Mouse (Mus musculus) adrenal gland, postnatal 14 days (tissue): ENCODE measurements at regions not wholly inside any gene's neighbourhood (a gene's known extent, or its start where the extent isn't known, plus 50 kb on each side); places are given as distances from the start of the nearest gene placed in this dataset.

Experiments
- DNase-seq: peaks from one replicate; pipeline ENCODE4 v3.0.0; 2021; ENCODE audit warnings: mixed read lengths

DNA sequence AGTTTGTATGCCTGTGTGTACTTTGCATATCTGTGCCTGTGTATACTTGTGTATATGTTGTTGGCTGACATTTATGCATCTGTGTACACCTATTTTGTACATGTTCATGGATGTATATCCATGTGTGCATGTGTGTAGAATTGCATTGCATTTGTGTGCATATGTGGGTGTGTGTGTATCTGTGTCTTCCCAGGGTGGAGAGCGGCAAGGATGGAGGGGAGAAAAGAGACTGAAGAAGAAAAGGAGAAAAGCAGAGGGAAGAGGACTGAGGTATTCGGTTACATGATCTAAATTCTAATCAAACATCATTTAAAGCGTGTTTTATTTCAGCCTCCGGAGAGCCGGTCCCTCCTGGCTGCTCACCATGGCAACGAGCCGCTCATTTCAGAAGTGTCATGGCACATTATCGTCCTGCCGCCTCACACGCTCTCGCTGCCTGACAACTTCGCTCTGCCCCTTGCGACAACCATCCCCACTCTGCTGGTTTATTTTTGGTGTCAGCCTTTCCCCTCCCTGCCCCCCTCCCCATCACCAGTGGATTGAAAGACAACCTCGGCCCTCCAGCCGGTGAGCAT, 58.6 kb downstream of the Mrm1 start:
- no peak for DNase-seq

DNA sequence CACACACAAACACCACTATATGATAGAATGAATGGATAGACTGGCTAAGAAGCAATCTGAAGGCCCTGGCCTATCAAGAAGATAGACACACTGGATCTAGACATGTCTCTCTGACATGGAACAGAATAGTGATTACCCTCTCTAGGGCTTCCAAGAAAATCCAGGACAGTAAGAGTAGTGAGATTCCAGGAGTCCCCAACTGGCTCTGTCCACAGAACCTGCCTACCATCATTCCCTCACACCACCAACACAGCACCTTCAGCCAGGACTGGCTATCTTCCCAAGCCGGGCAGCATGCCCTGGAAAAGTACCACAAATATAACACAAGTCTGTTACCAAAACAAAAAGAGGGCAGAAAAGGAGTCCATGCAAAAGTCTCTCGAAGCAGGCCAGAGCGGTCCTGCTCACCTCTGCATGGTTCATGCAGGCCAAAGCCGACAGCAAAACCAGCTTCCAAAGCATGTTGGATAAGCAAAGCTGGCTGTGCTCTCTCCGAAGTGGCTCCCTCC, 59.8 kb downstream of the Mrm1 start:
- peak; percentile 60 for DNase-seq

DNA sequence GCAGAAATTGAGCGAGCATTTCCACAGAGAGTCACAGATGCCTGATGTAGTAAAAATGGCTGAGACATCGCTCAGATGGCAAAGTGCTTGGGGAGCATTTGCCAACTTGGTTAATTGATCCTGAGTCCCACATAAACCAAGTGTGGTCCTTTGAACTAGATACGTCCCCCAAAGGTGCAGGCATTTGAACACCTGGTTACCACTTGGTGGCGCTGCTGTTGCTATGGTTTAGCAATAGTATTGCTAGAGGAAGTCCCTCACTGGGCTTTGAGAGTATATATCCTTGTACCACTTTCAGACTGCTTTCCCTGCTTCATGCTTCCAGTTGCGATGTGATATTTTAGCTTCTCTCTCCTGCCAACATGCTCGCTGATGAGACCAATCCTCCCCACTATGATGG, 67.3 kb downstream of the Mrm1 start:
- DNase-seq: no peak

DNA sequence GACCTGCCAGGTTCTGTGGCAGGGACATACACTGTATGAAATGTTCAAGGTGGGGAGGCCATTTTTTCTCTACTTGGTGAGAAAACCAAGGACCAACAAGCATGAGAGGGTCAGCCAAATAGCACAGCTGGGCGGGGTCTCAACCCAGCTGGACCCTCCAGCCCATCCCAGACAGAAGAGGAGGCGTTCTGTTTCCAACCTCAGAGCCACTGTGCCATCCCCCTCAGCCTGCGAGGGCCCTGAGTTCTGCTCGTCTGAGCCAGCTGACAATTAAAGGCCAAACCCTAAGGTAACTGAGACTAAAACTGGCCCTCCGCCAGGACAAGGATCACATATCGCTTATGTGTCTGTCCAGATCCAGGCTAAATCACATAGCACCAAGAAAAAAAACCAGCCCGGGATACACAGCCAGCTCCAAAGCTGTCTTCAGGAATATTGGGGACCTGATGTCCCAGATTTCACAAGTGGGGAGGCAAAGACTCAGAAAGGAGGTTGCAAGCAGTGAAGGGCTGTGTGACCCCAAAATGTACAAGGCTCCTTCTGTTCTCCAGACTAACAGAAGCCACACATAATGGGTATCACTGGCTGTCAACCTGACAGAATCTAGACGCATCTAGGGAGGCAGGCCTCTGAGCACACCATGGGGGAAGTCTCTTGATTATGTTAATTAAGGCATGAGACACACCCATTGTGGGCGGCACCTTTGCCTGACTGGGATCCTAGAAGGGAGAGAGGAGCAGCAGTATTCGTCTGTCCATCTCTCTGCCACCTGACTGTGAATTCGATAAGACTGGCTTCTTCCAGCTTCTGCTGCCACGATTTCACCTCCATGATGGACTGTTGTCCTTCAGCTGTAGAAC, 69.6 kb downstream of the Mrm1 start:
- DNase-seq: peak; percentile 24

DNA sequence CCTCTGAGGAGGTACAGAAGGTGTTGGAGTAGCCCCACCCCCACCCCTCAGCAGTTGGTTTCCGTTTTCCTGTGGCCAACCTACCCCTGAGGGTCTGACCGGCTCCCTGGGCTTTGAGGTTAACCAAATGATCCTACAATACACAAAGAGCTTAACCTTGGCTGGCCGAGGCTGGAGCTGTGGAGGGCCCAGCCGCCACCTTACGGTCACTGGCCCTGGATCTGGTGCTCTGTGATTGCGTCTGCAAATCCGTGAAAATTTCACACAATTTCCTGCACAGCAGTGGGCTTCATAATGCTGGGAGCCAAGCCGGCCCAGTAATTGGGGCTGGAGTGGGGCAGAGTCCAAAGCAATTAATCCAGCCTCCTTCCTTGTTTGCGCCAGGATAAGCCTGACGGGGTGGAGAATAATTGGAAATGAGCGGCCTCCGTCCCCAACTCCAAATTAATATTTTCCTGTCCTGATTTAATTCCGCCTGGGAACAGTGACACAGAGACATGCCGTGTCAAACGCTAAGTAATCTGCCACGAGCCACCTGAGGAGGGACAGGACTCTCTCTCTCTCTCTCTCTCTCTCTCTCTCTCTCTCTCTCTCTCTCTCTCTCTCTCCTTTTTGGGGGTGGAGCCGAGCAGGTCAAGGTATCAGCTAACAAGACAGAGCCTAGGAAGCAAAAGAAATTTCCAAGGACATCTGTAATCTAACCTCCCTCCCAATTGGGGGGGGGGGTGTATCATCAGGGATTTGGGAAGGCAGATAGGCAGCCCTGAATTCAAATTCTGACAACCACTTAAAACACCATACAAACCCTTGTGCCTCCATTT, 80.3 kb downstream of the Mrm1 start:
- no peak for DNase-seq

DNA sequence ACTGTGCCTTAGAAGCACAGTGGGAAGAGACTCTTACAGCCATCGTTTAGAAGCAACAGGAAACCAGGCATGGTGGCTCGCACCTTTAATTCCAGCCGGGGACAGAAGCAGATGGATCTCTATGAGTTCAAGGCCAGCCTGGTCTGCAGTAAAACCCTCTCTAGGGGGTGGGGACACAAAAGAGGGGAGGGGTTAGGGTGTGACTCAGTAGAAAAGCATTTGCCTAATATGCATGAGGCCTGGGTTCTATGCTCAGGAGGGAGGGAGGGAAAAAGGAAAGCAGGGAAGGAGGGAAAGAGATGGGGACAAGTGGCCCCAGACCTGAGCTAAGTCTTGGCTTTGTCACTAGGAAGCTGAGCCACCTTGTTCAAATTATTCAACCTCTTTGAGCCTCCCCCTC, 81.2 kb downstream of the Mrm1 start:
- no peak for DNase-seq

DNA sequence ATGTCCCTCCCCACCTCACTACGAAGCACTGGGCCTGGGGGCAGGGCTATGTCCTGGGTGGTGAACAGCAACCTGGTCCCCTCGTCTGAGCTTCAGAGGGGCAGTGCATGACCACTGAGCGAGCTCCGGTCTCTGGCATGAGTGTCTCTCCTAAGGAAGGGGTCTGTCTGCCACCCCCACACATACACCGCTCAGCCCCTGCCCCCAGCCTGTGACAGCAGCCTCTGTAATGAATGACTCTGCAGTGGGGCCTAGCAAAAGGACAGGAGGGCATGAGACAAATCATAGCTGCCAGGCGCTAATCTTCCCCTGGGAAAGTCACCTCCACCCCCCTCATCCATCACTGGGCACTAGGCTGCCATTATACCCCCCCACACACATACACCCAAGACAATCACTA, 87.4 kb downstream of the Mrm1 start:
- no peak for DNase-seq

DNA sequence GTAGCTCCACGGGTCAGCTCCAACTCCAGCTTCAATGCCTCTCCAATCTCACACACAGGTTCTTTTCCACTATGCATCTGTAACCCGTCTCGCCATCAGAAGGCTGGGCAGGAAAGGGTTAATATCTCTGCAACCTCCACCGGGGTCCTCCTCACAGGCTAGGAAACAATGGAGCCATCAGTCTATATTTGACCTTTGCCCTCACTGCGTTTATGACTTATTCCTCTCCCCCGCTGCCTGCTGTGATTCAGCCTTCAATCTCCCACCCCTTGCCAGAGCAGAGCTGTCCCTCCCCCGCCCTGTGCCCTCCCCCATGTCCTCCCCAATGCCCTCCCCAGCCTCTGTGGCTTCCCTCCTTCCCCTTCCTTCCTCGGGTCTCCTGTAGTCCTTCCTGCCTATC, 89.1 kb downstream of the Mrm1 start:
- no peak for DNase-seq

DNA sequence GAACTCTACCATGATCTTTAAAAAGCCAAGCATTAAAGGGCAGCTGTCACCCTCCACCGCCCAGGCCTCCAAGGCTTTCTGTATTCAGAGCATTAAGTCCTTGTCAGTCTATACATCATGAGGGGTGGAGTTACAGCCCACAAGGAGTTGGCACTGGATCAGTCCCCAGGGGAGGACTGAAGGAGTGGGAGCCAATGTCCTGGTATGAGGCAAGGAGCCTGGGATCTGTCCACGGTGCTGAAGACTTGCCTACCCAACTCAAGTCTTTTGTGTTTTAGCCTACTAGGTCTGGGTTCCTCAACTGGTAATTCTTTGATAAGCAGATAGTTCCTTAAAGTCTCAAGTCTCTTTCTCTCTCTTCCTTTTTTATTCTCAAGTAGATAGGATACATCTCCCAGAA, 90.1 kb downstream of the Mrm1 start:
- DNase-seq: peak; percentile 79

DNA sequence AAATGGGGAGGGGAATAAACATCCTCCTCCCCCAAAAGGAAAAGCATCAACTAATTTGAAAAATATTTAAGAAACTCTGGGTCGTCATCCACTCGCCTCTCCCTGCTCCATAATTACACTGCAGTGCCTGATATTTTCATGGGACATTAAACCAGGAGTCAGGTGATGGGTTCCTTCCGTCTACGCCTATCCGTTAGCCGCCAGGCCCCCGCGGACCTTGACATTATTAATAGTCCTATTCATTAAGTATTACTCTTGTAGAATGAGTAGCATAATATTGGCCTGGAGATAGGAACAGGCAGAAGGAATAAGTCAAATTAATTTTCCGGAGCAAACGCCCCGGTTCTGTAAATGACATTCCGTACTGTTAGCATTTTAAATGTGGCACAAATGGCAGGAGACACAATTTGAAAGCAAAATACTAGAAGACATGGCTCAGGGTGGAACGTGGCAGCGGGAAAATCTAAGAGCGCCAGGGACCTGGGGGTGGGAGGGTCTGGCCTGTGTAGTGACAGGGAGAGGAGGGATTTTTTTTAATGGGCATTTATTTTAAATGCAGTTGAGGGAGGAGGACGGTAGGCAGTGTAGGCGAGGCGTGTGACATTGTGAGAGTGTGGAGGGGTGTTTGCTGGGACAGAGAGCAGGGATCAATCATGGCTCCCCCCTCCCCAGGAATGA, 93.2 kb downstream of the Mrm1 start:
- no peak for DNase-seq

DNA sequence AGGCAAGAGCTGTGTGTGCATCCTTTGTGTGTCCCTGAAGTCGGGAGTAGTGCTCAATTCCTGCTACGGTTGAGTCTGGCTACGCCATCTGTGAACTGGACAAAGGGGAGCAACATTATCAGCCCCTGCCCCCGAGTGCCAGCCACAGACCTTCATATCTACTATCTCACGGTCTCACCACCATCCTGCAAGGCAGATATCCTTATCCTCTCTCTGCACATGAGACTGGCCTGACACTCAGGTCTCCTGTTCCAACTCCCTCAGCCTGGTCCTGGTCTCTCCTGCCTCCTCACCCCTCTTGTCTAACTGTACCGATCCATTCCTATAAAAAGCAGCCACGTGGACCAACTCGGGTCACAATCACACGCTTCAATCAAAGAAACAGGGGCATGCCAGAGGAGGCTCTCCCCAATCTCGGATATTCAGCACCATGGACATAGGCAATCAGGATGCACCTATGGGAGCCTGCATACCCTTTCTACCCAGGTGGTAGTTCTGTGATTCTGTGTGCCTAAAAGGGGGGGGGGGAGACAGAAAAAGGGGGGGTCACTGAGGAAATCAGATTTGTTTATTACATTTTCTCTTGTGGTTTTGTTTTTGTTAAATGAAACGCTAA, 94.0 kb downstream of the Mrm1 start:
- peak; percentile 10 for DNase-seq

DNA sequence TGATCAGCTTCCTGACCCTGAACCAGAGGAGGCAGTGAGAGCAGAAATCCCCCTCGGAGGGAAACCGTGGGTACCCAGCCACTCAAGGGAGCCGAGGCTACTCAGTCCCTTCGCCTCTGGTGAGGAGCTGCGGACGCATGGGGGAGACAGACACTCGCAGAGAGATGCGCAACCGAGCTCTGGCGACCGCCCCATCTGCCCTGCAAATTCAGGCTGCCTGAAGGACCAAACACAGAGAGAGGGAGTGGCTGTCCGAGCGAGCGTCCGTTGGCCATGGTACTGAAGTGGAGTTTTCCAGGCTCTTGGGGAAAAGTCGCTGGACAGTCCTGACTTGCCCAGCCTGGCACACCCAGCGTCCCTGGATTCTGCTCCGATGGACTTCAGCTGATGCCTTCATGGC, 95.2 kb downstream of the Mrm1 start:
- DNase-seq: peak; percentile 69

DNA sequence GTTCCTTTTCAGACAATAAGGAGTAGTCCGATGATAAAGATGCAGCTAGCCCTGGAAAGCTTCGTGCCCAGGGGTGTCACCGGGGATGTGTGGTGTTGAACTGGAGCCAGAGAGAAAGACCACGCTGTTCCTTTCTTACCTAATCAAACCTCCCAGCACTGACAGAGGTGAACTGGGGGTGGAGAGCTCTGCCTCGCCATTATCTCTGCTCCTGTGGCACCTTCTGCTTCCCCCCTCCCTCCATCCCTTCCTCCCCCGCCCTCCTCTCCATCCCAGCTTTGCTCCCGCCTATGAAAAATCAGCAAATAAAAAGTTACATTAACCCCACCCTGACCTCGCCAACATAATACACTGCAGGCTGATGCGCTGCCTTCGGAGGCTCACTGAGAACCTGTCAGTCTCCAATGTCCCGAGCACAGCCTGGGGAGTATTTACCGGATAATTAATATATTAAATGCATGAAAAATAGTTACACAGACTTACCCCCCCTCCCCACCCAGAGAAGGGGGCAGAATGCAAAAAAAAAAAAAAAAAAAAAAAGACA, 96.6 kb downstream of the Mrm1 start:
- DNase-seq: no peak

DNA sequence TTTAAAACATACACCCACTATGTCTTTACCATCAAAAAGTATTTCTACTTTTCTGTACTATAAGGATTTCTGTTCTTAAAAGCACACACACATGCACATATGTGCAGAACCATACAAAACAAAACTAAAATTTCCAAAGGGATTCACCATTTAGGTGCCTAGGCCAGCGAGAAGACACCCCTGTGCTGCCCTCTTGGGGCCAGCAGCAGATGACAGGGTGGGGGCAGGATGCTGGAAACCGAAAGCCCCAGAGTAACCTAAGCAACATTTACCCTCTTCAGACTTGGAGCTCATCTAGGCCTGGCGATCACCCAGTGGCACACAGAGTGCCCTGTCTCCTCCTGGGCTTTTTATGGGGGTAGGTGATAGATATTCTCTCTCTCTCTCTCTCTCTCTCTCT, 97.3 kb downstream of the Mrm1 start:
- peak; percentile 6 for DNase-seq

DNA sequence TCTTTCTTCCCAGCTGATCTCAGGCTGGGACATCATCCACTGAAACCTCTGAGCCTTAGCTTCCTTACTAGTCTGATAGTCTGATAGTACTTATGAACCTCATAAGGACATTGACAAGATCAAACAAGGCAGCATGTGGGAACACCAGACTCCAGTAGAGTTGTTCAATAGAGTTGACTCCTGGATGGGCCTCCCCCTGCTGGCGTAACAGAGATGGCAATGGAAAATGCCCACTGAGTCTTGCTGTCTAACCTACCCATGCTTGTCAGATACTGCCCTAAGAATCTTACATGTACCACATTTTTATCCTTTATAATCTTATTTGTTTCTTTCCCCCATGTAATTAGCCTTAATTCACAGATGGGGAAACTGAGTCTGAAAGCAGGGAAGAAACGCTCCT, 98.2 kb downstream of the Mrm1 start:
- DNase-seq: no peak

DNA sequence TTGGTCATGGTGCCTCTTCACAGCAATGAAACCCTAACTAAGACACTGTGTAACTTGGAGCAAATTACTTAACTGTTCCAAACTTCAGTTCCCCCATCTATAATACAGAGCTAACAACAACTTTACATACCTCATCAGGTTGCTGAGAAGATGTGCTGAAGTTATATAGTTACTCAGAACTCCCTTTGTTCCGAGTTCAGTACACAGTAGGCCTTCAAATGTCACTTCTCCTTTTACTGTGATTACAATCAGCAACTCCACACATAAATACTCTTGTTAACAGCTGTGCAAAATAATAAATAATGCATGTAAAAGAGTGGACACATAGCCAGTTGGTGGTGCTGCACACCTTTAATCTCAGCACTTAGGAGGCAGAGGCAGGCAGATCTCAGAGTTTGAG, 99.5 kb downstream of the Mrm1 start:
- DNase-seq: no peak

DNA sequence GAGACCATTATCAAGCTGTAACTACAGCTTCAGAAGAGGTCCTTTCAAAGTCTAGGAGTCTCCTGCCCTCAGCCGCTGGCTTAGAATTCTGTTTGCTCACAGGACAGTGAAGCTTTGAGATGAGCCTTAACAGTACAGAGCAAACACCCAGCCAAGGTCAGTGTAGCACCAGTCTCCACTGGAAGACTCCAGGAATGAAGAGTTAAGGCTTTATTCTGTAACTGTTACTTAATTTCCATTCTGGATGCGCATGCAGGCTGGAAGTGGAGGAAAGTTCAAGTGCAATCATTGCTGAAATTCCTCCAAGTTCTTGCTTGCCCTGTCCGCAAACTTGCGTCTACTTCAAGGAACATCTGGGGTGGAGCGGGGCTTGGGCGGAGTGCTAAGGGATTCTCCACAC, 106.6 kb downstream of the Mrm1 start:
- DNase-seq: peak; percentile 10

DNA sequence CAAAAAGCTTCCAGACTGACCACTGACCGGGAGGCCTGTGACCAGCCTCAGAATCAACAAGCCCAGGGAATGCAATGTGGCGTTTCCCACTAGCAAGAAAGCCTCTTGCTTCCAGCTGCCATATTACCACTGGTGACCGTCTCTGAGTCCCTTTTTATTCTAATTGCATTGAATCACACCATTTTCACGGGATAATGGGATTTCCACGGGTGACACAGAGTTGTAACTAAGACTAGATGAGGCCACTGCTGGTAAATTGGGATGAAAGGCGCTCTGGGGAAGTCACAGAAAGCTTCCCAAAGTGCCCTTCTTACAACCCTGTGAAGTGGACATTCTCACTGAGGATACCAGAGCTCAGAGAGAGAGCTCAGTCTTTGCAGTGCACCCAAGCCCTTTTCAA, 107.4 kb downstream of the Mrm1 start:
- DNase-seq: no peak

DNA sequence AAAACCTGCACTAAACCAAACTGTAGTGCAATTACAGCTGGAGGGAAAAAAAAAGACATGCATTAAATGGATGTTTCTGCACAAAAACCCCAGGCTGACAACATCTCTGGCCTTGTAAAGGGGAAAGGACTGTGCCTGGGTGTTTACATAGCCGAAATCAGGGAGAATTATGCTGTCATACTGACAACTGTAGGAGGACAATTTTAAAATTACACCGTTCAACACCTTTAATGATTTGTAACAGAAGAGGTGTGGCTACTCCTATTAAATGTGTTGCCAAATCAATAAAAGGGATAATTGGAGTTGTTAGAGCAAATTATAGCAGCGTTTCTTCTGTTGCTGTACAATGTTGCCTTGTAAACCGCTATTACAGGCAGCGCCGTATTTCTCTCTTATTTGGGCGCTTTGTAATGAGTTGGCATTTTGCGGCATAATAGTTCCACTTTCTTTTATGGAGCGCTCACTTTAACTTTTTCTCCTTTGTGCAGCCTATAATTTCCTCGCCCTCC, 111.0 kb downstream of the Mrm1 start:
- DNase-seq: no peak

DNA sequence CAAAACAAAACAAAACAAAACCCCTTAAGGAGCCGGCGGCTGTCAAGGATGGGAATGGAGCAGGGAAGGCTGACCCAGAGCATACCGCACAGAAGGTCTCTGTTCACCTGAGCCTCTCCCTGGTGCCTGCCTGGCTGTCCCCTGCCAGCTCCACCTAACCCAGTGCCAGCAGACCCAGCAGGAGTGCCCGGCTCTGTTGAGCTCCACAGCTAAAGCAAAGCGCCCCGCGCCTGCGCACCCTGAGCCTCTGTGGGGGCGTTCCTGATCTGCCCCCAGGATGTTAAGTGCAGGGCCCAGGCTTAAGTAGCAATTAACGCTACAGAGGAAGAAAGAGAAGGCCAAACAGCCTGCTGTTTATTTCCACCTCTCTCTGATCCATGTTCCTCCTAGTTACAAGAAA, 111.5 kb downstream of the Mrm1 start:
- DNase-seq: peak; percentile 25

DNA sequence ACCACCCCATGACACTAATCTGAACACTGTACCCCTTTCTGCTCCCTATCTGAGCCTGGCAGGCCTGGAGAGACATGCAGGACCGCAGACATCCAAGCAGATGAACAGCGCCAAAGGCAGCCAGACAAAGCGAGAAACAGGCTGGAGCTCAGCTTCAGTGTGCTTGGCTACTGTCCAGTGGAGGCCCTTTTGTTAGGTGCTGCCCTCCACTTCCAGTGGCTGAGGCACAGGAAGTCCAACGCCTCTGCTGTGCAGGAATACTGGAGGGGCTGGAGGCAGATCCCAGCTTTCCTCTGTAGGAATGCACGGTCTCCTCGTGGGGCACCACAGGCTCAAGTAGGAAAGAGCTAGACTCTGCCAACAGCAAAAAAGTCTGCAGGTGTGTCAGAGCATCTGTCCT, 112.6 kb downstream of the Mrm1 start:
- peak; percentile 5 for DNase-seq
